Mouse (Mus musculus) right cerebral cortex, postnatal 25 days (tissue): Measurements from ENCODE around the gene Oas1h.
"Not testable (repeated sequence)": the region's sequence is repeated elsewhere in the genome, so short reads cannot be mapped to it uniquely, and the experiment has no call there.

Experiments
- DNase-seq: peaks from one replicate; pipeline ENCODE4 v3.0.0; 2022

The Oas1h gene

GRCm38 (mm10) chr5:120861121-120861520 is at the start of gene Oas1h:
Gene Oas1h (plus strand): TSS chr5:120861421.
- DNase-seq = no peak

DNA sequence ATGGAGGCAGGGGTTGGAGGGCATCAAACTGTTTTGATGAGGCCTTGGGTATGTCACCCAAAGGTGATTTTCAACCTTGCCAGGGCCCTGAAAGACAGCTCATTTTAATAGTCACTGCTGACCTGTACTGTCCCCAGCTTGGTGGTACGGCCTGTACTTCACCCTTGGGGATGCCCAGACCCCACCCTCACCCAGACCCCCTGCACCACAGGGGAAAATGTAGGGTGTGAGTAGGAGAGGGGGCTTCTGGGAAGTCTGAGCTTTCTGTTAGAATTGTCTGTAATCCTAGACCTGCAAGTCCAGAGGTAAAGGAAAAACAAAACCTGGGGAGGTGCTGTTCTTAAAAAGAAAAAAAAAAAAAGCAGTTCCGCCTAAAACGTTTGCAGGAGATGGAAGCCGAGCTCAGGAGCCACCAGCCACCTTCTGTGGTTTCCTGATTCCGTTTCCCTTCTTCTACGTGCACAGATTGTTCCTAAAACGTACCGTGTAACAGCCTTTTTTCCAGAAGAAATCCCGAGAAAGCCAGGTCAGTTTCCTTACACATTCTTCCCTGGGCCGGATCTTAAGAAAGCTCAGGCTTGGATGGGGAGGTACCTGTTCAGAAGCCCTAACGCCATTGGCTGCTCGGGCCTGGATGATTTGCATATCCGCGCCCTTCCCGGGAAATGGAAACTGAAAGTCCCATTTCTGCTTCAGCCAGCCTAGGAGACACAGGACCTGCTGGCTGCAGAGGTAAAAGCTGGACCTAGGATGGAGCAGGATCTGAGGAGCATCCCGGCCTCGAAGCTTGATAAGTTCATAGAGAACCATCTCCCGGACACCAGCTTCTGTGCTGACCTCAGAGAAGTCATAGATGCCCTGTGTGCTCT is 49.0 kb upstream of the Oas1h start, which contains the start of gene Oas1c:
Gene Oas1c, minus strand, starts transcription at position 564 of the 869 bp plus-strand sequence.
- DNase-seq = peak; percentile 73

DNA sequence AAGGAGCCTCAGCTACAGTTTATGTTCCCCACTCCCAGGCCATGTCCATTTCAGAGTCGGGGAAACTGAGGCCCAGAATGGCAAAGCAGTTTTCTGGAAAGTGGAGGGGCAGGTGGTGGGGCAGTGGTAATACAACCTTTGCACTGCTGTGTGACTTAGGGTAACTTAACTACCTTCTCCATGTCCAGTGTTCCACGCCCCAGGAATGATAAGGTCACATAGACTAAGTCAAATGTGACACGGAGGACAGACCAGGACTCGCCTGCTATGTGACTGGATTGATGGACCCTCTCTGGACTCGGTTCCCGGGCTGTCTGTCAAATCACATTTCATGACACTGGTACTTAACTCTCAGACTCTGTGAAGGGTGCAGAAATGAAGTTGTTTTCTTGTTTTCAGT is 48.2 kb upstream of the Oas1h start:
- no peak for DNase-seq

GRCm38 (mm10) chr5:120815949-120816348 is 45.3 kb upstream of the Oas1h start:
- DNase-seq = no peak

- DNase-seq = no peak
Observed at GRCm38 (mm10) chr5:120818999-120819398, 42.2 kb upstream of the Oas1h start.

GRCm38 (mm10) chr5:120831031-120831430 is 30.2 kb upstream of the Oas1h start:
- no peak for DNase-seq

DNA sequence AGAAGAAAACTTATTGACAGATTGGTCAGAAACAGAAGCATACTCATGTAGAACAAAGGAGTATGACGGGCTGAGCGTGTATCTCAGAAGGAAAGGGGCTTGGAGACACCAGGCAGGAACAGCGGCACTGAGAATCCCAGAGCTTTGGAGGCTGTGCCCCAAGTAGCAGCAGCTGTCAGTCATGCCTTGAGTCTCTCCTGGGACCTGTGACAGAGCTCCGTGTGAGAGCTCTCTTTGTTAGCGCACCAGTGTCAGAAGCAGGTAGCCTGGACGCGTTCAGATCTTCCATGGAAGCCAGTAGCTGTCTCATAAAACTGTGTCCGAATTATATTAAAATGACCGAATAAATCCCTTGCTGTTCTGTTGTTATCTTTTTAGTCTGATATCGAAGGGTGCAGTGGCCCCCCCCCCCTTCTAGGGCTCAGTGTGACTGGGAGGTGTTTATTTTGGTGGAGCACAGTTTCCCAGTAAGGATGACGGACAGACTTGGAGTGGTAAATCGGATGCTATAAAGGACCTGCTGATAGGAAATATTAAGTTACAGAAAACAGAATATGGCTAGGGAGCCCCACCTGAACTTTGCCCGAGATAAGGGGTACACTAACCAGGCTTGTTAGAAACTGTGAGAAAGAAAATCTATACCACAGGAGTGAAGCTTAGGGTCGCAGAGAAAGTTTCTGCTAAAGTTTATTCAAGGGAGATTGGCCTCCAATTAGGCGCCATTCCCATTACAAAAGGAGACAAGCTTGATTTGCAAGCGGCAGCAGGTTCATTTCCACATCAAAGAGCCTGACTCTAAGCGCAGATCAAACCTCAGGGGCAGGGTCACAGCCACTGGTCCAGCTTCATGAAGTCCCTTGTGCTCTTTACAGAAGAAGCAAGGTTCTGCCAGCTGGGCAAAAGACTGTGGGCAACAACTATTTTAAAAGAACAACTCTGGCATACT is 27.6 kb upstream of the Oas1h start:
- DNase-seq = no peak

DNA sequence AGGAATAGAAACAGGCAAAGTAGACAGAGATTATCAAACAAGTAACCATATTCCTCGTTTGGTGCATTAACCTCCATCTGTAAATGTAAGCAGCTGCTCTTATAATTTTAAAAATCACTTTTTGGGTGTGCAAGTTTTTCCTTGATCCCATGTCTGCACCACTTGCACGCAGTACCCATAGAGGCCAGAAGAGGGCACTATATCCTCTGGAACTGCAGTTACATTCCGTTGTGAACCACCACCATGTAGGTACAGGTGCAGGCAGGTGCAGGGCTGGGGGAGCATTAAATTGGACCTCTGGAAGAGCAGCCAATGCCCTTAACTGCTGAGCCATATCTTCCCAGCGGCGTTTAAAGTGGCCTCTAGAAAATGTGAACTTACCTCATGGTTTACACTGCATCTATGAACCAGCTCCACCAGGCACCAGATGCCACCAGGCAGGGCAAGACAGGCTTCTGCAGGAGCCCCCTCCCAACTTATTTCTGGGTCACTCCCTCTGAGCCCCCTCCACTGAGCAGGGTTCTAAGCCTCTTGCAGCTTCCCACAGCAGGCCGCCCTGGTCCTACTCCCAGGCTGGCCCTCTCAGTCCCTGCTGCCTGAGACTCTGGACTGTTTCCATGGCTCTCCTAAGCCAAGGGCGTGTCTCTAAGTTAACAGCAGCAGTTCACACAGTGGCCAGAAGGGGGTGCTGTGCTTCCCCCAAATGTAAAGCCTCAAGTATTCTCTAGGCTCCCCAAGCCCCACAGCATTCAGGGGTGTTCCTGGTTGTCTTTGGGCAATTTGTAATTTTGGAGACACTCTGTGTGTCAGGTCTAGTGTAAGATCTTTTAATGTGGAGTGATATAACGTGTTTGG is 24.3 kb upstream of the Oas1h start:
- no peak for DNase-seq

DNA sequence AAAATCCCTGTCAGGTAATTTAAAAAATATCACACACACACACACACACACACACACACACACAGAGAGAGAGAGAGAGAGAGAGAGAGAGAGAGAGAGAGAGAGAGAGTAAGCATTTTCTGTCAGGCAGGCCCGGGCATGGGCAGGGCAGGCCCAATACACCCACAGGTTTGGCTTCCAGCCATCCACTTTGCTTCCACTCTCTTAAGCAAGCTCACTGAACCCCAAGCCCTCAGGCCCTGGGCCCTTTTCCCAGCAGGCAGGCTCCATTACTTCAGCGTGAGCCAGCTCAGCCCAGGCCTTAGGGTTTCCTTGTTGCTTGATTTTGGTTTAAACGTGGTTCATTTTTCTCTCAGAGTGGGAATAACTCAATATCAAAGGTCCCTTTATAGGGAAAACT is 16.5 kb upstream of the Oas1h start:
- DNase-seq = no peak

GRCm38 (mm10) chr5:120847067-120847466 is 14.2 kb upstream of the Oas1h start, which contains the start of gene Oas1f:
Gene Oas1f (plus strand): TSS chr5:120847367.
- DNase-seq = no peak

DNA sequence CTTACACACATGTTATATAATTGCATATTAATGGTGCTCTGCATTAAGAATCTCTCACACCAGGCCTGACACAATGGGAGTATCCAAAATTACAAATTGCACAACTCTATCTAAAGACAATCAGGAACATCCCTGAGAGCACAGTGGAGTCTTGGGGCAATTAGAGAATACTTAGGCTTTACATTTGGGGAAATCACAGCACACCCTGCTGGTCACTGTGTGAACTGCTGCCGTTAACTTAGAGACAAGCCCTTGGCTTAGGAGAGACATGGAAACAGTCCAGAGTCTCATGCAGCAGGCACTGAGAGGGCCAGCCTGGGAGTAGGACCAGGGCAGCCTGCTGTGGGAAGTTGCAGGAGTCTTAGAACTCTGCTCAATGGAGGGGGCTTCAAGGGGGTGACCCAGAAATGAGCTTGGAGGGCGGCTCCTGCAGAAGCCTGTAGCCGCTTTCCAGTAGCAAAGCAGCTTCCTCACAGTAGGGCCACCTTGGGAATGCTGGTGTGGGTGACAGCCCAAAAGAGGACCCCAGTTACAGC is 11.6 kb upstream of the Oas1h start:
- no peak for DNase-seq

DNA sequence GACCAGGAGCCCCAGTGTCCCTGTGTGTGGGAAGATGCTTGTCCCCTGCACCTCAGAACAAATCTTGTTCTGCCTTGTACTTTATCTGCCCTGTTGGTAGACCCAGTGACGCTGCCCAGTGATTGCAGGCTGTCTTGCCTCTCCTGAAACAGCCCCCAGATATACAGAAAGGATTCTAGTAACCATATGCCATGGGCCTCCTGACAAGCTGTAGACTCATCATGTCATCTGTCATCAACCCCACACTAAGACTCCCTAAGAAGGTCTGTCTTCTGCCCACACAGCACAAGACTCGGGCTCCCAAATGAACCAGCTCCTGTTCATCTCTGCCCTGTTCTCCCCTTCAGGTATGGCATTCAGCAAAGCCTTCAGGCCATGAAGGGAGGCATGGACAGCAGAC is 2.0 kb upstream of the Oas1h start:
- no peak for DNase-seq

GRCm38 (mm10) chr5:120865336-120865860 is 4.2 kb downstream of the Oas1h start:
- DNase-seq = no peak

- no peak for DNase-seq
Observed at GRCm38 (mm10) chr5:120869436-120870015, 8.3 kb downstream of the Oas1h start.

DNA sequence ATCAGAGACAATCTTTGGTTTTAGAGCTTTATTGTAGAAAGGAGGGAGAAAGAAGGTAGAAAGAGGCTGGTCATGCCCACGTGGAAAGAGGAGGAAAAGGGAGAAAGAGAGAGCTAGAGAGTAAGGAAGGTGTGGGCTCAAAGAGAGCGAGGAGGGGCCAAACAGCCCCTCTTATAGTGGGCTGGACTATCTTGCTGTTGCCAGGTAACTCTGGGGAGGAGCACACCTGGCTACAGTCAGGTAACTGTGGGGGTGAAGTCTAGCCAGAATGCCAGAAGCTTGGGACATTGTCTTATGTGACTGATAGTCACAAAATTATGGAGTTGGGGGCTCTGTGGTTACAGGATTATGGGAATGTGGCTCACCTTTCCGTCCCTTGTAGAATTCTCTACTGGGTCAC is 8.9 kb downstream of the Oas1h start:
- DNase-seq = no peak

DNA sequence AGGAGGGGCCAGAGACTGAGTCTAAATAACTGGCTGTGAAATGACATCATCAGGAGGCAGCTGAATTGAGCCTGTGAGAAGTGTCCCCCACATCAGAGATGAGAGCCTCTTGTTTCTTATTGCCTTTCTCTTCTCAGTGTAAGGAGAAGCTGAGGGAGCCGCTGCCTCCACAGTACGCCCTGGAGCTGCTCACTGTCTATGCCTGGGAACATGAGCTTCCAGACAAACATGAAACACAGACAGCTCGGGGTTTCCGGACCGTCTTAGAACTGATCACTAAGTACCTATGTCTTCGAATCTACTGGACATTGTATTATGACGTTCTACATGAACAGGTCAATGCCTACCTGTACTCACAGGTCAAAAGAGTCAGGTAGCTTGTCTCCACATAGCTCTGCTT is 9.6 kb downstream of the Oas1h start:
- no peak for DNase-seq

DNA sequence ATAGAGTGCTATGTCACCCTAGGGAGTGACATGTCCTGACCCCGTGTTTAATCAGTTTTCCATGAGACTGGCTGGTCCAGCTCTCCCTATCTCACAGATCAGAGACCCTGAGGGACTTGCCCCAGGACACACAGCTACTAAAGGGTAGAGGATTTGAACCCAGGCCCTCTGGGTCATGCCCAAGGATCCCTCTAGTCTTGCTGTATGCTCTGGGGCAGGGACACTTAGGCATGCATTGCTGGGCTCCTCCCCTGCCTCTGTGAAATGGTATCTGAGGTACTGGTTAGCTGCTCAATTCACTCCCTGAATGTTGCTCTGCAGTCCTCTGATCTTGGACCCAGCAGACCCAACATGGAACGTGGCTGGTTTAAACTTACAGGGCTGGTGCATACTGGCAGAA is 10.2 kb downstream of the Oas1h start:
- no peak for DNase-seq

- not testable (repeated sequence) for DNase-seq
Observed at GRCm38 (mm10) chr5:120876839-120877238, 15.6 kb downstream of the Oas1h start.

DNA sequence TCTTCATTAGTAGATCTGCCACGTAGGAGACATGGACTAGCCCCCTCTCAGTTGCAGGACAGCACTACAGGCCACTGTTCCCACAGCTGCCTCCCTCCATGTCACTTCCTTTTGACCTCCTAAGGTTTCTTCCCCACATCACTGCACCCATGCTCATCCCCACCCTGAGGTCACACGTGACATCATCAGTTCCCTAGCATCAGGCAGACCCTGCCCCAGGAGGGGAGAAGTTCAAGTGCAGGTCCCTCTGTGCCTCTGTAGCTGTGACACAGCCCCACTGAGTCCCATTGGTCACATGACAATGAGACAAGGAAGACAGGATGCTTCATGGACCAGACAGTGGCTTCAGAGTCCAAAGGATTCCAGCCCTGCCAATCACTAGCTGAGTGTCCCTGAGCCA is 16.2 kb downstream of the Oas1h start:
- not testable (repeated sequence) for DNase-seq

- not testable (repeated sequence) for DNase-seq
Observed at GRCm38 (mm10) chr5:120878803-120879202, 17.6 kb downstream of the Oas1h start.

DNA sequence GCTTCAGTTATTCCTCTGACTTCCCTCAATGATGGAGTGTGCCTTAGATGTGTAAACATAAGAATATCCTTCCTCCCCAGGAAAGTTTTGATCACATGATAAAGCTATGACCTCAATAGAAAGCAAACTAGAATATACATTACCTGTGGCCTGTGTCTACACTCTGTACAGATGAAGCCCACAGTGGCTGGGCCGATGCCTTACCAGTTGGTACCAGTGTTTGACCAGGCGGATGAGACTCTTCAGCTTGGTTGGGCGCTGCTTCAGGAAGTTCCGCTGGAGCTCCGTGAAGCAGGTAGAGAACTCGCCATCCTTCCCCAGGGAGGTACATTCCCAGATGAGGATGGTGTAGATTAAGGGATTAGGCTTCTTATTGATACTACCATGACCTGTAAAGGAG is 20.5 kb downstream of the Oas1h start:
- DNase-seq = not testable (repeated sequence)

GRCm38 (mm10) chr5:120887413-120887812 is 26.2 kb downstream of the Oas1h start, which contains the start of gene Oas1g:
Gene Oas1g (minus strand): TSS chr5:120887613.
- not testable (repeated sequence) for DNase-seq
